8 mouse cellular contexts compared by ENCODE assay signal in genomic region chr5:142932084-142932685, GRCm38 (mm10). TPM values are rescaled to one million over a fixed set of nuclear protein-coding genes. Genes with fewer than 3 reads are reported as not detected.
A peak's percentile ranks its signal among the peaks of the same experiment; 100 is the strongest.
DNase-seq lines count a peak whose midpoint lies in the region; ATAC-seq lines count a peak whose summit lies in the region.

No protein-coding gene starts in this region.

- no peaks in the 10 kb centered on the region for H3K9me3 ChIP-seq in limb, embryonic 13.5 days

- H3K4me2 ChIP-seq in limb, embryonic 13.5 days (replicated peaks): no peak overlapping the region

- peaks cover 17% of the 10 kb centered on the region for H3K4me1 ChIP-seq in limb, embryonic 13.5 days

- 20% methylated on average over 9 of the region's 9 CpGs for WGBS in limb, embryonic 13.5 days

- DNase-seq in CD4-positive helper T cell, adult 2 months (ENCODE audit: low read depth, low spot score): peak; percentile 80
- DNase-seq in adrenal gland, adult 8-10 months: peak; percentile 76
- peak; percentile 81 for DNase-seq in embryo, embryonic 9.5 days (ENCODE audit: extremely low spot score)
- DNase-seq in kidney, adult 18-20 months: peak; percentile 79
- DNase-seq in monocyte, adult 2 months (ENCODE audit: low read depth in 1 of 2, low spot score in 2 of 2): peak; percentile 58 to 65
- peak; percentile 80 for DNase-seq in testis, postnatal 10 days (ENCODE audit: low spot score)

- H3K27me3 ChIP-seq in limb, embryonic 13.5 days: no peaks in the 10 kb centered on the region

- H3K36me3 ChIP-seq in limb, embryonic 13.5 days: no peaks in the 10 kb centered on the region

- H3K9ac ChIP-seq in limb, embryonic 13.5 days: no peak overlapping the region

- ATAC-seq in granulocyte monocyte progenitor cell, adult 5-6 weeks (replicated peaks; ENCODE audit: poor library complexity, severe bottlenecking): peak; percentile 64
- peak; percentile 17; the same call in 1 of the 2 replicates for ATAC-seq in limb, embryonic 13.5 days (ENCODE audit: low FRiP score, low read depth)

- H3K4me3 ChIP-seq in limb, embryonic 13.5 days: no peak overlapping the region

- no peak overlapping the region for H3K27ac ChIP-seq in limb, embryonic 13.5 days

RNA-seq across cellular contexts. Expression of gene Actb, which starts 25.6 kb away (rescaled TPM):
- 1,000 to 10,000 TPM; 3,015 to 3,481 (median 3,228) TPM for total RNA-seq in adrenal gland, adult 8-10 months (2022)
- 2,571 and 3,677 TPM in 2 replicates for total RNA-seq in granulocyte monocyte progenitor cell, adult 5-6 weeks (2014; fragmentation: Nextera tagmentation)
- 2,475 and 4,369 TPM in 2 replicates for total RNA-seq in granulocyte monocyte progenitor cell, adult 5-6 weeks (2017)
- polyA plus RNA-seq in limb, embryonic 13.5 days (2015; fragmentation: Nextera tagmentation; extraction: Ambion mirVana): 15,880 and 15,896 TPM in 2 replicates

RNA-seq across cellular contexts. Expression of gene Fscn1, which starts 28.0 kb away (rescaled TPM):
- 10 to 100 TPM; 22.0 to 33.6 (median 31.7) TPM for total RNA-seq in adrenal gland, adult 8-10 months (2022)
- total RNA-seq in granulocyte monocyte progenitor cell, adult 5-6 weeks (2014; fragmentation: Nextera tagmentation): not detected in 2 replicates
- not detected in 2 replicates for total RNA-seq in granulocyte monocyte progenitor cell, adult 5-6 weeks (2017)
- 421 and 428 TPM in 2 replicates for polyA plus RNA-seq in limb, embryonic 13.5 days (2015; fragmentation: Nextera tagmentation; extraction: Ambion mirVana)

RNA-seq across cellular contexts. Expression of gene Fbxl18, which starts 37.0 kb away (rescaled TPM):
- total RNA-seq in adrenal gland, adult 8-10 months (2022): 10 to 100 TPM; 14.0 to 18.5 (median 15.1) TPM
- total RNA-seq in granulocyte monocyte progenitor cell, adult 5-6 weeks (2014; fragmentation: Nextera tagmentation): 4.0 and 4.1 TPM in 2 replicates
- total RNA-seq in granulocyte monocyte progenitor cell, adult 5-6 weeks (2017): 1.7 and 2.4 TPM in 2 replicates
- 14.1 and 16.1 TPM in 2 replicates for polyA plus RNA-seq in limb, embryonic 13.5 days (2015; fragmentation: Nextera tagmentation; extraction: Ambion mirVana)

Comparison
In these comparisons a context has a peak if more than half of its experiments do, and no peak if none do; other contexts are left out.
1. RNA of gene Fscn1, which starts 28.0 kb away (total RNA-seq): 22.0 to 33.6 TPM in adrenal gland, adult 8-10 months; not detected in granulocyte monocyte progenitor cell, adult 5-6 weeks; every median in the first group is over 10 times any median in the second.
2. Peak in every context shown above with its lines, with median percentiles within 50 percentile points of each other: DNase-seq.